Mouse (Mus musculus): ENCODE results near the gene Usp37. TPM values are rescaled to one million over a fixed set of nuclear protein-coding genes. Genes with fewer than 3 reads are reported as not detected.

Gene Usp37
- total RNA-seq, 2 experiments from 2014 or later = 26.4 to 37.4 TPM

GRCm38 (mm10) chr1:74386363-74386713 is 157.7 kb downstream of the Usp37 start:
- no peak for ATAC-seq (replicated peaks; ENCODE audit: poor library complexity, severe bottlenecking)

DNA sequence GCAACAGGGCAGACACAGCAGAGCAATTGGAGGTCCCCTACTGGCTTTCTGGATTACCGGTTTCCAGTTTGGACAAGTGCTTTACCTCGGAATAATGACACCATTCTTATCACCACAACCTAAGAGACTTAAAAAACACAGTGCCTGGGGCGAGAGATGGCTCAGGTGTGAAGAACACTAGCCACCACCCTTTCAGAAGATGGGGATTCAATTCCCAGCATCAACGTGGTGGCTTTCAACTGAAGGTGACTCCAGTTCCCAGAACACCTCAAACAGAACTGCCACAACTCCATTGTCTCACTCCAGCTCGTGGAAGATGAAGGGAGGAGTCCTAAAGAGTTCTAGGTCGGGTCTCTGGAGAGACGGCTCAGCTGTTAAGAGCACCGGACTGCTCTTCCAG is 158.6 kb downstream of the Usp37 start:
- no peak for ATAC-seq (replicated peaks; ENCODE audit: poor library complexity, severe bottlenecking)

Other genes starting within 250 kb of the Usp37 start
- 21.9 and 24.6 TPM in 2 replicates for gene Tmbim1, start 238.7 kb downstream of the Usp37 start, total RNA-seq (2014; fragmentation: Nextera tagmentation)
- 13.8 and 15.0 TPM in 2 replicates for gene Tmbim1, start 238.7 kb downstream of the Usp37 start, total RNA-seq (2017)
- 1.9 TPM in 1 of 2 replicates, not detected in the other for gene Catip, start 182.2 kb downstream of the Usp37 start, total RNA-seq (2014; fragmentation: Nextera tagmentation)
- not detected in 2 replicates for gene Catip, start 182.2 kb downstream of the Usp37 start, total RNA-seq (2017)
- 0.38 and 0.49 TPM in 2 replicates for gene Slc11a1, start 169.1 kb downstream of the Usp37 start, total RNA-seq (2014; fragmentation: Nextera tagmentation)
- 0.26 and 0.69 TPM in 2 replicates for gene Slc11a1, start 169.1 kb downstream of the Usp37 start, total RNA-seq (2017)
- gene Ctdsp1, start 152.8 kb downstream of the Usp37 start, total RNA-seq (2014; fragmentation: Nextera tagmentation) = 81.8 and 98.1 TPM in 2 replicates
- gene Ctdsp1, start 152.8 kb downstream of the Usp37 start, total RNA-seq (2017) = 27.7 and 33.9 TPM in 2 replicates
- gene Vil1, start 134.9 kb downstream of the Usp37 start, total RNA-seq (2014; fragmentation: Nextera tagmentation) = 0.09 TPM in 1 of 2 replicates, not detected in the other
- gene Vil1, start 134.9 kb downstream of the Usp37 start, total RNA-seq (2017) = not detected in 2 replicates
- gene Cnot9, start 38.2 kb downstream of the Usp37 start, total RNA-seq (2014; fragmentation: Nextera tagmentation) = 58.2 and 66.7 TPM in 2 replicates
- gene Cnot9, start 38.2 kb downstream of the Usp37 start, total RNA-seq (2017) = 62.5 and 76.6 TPM in 2 replicates
- gene Plcd4, start 1.4 kb downstream of the Usp37 start, total RNA-seq (2014; fragmentation: Nextera tagmentation) = not detected in 2 replicates
- gene Plcd4, start 1.4 kb downstream of the Usp37 start, total RNA-seq (2017) = 0.05 TPM in 1 of 2 replicates, not detected in the other
- gene Zfp142, start 44.0 kb upstream of the Usp37 start, total RNA-seq (2014; fragmentation: Nextera tagmentation) = 16.3 and 17.1 TPM in 2 replicates
- 9.5 and 10.0 TPM in 2 replicates for gene Zfp142, start 44.0 kb upstream of the Usp37 start, total RNA-seq (2017)
- 29.0 and 30.3 TPM in 2 replicates for gene Bcs1l, start 44.0 kb upstream of the Usp37 start, total RNA-seq (2014; fragmentation: Nextera tagmentation)
- gene Bcs1l, start 44.0 kb upstream of the Usp37 start, total RNA-seq (2017) = 20.0 and 28.8 TPM in 2 replicates
- gene Rnf25, start 57.1 kb upstream of the Usp37 start, total RNA-seq (2014; fragmentation: Nextera tagmentation) = 20.8 and 34.3 TPM in 2 replicates
- 17.5 and 28.2 TPM in 2 replicates for gene Rnf25, start 57.1 kb upstream of the Usp37 start, total RNA-seq (2017)
- 0.26 TPM in 1 of 2 replicates, not detected in the other for gene Stk36, start 57.2 kb upstream of the Usp37 start, total RNA-seq (2014; fragmentation: Nextera tagmentation)
- gene Stk36, start 57.2 kb upstream of the Usp37 start, total RNA-seq (2017) = not detected in 2 replicates
- gene Ttll4, start 117.5 kb upstream of the Usp37 start, total RNA-seq (2014; fragmentation: Nextera tagmentation) = 18.2 and 29.1 TPM in 2 replicates
- 18.4 and 21.5 TPM in 2 replicates for gene Ttll4, start 117.5 kb upstream of the Usp37 start, total RNA-seq (2017)
- gene Cyp27a1, start 169.3 kb upstream of the Usp37 start, total RNA-seq (2014; fragmentation: Nextera tagmentation) = 10.1 and 13.1 TPM in 2 replicates
- 5.8 and 6.9 TPM in 2 replicates for gene Cyp27a1, start 169.3 kb upstream of the Usp37 start, total RNA-seq (2017)
- gene Prkag3, start 204.9 kb upstream of the Usp37 start, total RNA-seq (2014; fragmentation: Nextera tagmentation) = not detected in 2 replicates
- gene Prkag3, start 204.9 kb upstream of the Usp37 start, total RNA-seq (2017) = not detected in 2 replicates
- gene Wnt6, start 227.6 kb upstream of the Usp37 start, total RNA-seq (2014; fragmentation: Nextera tagmentation) = not detected in 2 replicates
- 0.21 and 1.2 TPM in 2 replicates for gene Wnt6, start 227.6 kb upstream of the Usp37 start, total RNA-seq (2017)
- gene Wnt10a, start 247.2 kb upstream of the Usp37 start, total RNA-seq (2014; fragmentation: Nextera tagmentation) = not detected in 2 replicates
- gene Wnt10a, start 247.2 kb upstream of the Usp37 start, total RNA-seq (2017) = not detected in 2 replicates

All from granulocyte monocyte progenitor cell, adult 5-6 weeks (primary cell).